Mouse (Mus musculus): Measurements from ENCODE around the gene Naaladl2.

The Naaladl2 gene

DNA sequence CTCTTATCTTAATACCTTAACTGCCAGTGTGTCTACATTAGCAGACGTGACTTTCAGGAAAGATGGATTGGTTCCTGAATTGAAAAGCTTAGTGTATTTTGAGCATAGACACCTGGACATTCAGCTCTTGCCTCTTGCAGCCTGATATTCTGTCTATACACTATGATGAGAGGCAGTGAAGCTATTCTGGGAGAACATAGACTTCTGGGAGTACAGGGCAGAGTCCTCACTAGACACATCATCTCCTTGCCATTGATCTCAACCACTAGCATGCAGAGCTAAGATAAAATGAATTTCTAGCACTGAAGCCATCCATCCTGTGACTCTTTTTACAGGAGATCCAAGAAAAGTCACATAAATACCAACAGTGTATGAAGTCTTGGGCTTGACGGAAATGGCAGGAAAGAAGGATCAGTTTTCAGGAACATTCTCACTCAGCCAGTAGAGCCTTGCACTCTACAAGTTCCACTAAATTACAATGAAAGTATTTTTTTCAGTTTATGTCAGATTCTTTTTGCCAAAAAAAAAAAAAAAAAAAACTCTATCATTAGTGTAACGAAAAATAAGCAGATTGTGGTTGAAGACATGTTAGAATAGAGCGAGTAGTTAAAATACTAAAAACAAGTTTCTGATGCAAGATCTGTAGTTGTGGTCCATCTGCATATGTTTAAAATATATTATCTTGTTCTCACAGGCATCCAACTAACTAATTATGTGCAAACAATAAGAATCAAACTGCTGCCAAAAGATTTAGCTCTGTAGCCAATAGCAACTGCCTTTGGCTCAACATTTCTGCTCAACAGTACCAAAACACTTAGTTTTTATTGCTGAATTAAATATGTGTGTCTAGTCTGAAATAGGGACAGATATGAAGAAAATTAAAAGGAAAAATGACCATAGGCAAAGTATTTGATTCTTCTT, 1171.1 kb downstream of the Naaladl2 start:
- DNase-seq (ENCODE audit: low read depth, low spot score): no peak

DNA sequence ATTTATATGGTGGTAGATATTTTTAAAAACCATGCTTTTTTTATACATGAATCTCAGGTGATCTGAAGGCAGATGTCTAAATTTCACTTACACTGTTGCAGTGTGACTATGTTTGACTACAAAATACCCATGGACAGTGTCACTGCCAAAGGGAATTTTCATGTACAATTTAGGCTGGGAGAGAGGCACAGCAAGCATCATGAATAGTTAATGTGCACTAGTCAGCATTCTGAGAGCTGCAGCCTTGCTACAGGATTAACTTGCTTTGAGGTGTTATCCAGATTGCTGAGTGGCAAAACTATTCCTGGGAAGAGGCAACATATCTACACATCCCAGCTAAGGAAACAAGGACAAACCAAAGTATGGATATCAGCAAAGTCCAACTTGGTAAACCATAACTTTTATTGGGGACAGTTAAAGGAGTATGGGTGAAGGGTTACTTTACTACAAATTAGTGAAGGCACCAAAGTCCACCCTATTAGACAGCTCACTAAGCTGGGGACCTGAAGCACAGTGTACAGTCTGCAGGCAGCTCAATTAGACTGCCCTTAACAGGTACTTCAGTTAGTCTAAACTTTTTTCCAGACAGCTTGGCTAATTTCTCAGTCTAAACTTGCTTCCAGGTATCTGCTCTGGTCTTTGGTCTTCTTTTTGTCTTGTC, 1181.0 kb downstream of the Naaladl2 start:
- no peak for DNase-seq (ENCODE audit: low read depth, low spot score)

DNA sequence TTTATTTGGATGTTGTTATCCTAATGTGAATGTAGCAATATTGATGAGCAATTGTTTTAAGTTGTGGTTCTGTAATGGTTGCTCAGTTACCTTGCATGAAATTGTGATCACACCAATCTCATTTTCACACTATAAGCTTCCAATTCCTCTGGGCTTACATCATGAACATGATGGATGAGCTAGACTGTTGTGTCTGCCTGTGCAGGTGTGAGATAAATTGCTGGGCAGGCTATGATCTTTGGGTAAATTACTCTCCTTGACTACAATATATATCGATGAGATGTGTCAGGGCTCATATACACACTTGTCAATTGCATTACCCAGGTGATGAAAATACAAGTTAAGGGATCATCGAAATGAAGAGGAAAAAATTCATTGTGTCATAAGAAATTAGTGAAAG, 1197.9 kb downstream of the Naaladl2 start:
- no peak for DNase-seq (ENCODE audit: low read depth, low spot score)

DNA sequence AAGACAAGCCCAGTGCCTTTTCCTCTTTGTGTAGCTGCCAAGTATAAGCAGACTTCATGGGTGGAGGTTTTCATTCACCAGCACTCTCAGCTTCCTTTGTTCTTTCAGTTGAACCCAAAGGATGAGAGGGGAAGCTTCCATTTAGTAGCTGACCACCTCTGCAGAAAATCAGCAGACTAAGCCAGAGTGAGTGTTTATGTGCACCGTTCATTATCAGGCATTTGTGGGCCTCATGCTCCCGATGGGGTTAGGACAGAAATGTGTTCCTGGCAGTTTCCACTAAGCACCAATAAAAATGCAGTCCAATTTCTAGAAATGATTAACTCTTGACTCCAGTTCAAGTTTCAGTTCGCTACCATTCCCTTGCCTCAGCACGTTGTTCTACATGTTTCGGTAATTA, 1206.8 kb downstream of the Naaladl2 start:
- DNase-seq (ENCODE audit: low read depth, low spot score): no peak

DNA sequence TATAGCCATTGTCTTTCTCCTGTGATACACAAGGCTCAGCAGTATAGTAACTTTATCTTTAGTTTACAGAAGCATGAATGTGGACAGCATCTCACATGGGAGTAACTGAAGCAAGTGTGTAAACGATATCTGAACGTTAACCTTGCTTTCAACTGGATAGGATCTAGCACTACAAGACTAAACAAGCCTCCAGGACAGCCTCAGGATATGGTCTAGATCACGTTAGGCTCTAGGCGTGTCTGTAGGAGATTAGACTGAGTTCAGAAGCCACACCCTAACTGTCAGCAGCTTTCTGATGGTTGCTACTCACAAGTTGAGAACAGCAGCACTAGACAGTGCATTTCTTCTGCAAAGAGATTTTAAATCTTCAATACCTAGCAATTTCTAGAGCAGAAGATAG, 1216.0 kb downstream of the Naaladl2 start:
- DNase-seq (ENCODE audit: low read depth, low spot score): no peak

DNA sequence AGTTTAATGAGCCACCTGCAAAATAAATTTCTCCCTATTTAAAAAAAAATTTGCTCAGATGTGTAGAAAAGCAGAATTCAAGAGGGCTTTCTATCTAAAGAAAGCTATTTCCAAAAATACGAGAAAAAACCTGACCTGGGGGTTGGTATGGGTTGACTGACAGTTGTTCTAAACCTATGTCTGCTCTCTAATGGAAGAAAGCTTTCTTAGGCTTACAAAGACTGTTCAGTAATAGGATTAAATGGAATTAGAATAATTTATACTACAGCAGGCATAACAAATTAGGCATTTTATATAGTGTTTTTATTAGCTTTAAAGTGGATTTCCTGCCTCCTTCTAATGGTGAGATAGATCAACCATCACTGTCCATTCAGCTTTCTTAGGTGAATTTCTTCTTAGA, 1236.4 kb downstream of the Naaladl2 start:
- no peak for DNase-seq (ENCODE audit: low read depth, low spot score)

DNA sequence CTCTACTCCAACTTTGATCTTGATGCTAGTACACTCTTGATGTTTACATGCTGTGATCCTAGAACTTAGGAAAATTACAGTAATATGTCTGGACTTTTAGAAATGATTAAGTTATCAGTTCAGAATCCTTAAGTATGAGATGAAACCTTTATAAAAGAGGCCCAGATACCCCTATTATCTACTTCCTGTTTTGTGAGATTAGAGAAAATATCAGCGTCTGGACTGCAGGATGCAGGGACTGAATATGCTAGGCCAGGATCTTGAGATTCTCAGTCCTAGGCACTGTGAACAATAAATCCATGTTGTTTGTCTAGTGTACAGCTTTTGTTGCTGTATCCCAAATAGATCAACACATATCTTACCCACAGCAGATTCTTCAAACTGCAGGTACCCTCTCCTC, 1278.4 kb downstream of the Naaladl2 start:
- no peak for DNase-seq (ENCODE audit: low read depth, low spot score)

DNA sequence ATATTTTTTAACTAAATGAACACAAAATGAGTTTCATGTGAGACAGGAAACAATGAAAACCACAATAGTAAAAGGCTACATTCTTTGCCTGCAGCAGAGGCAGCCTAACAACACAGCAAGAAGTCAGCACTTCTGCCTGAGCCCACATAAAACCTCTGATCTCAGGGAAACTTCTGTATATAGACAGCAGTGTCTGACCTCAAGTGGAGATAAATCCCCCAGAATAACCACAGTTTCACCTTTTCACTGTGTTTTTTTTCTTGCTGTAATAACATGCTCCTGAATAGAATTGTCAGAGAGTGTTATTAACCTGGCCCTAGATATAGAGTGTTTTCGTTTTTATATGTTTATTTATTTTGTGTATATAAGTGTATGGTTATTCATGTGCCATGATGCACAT, 1286.8 kb downstream of the Naaladl2 start:
- DNase-seq (ENCODE audit: low read depth, low spot score): no peak

DNA sequence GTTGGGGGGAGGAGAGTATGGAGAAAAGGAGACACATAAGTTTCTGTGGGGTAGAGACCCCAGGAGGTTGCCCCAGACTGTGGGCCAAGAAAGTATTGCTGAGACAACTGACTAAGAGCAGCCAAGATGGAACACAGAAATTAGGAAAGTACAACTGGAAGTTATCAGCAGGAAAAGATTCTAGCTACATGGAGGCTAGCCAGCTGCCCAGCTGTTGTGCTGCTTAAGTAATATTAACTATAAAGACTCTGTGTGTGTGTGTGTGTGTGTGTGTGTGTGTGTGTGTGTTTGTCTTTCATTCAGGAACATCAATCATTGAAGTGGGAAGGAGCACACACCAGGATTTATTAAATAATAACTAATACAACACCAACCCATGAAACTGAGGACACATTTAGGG, 1326.5 kb downstream of the Naaladl2 start:
- DNase-seq (ENCODE audit: low read depth, low spot score): no peak

DNA sequence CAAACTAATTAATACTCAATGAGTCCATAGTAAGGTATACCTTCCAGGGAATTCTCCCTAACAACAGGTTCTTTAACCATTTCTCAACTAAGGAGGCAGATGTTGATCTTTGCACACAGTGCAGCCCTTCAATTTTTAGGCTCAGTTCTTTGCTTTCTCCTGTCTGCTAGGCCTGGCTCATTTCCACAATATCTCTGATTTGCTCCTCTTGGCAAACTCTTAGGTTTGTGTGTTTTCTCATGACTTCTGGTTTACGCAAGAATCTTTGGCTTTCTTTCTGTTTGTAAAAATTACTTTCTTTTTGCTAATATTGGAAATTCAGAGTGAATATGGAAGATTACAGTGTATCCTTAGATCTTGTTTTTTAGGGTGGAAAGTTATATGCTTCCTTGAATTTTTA, 1385.3 kb downstream of the Naaladl2 start:
- no peak for DNase-seq (ENCODE audit: low read depth, low spot score)
